Mouse (Mus musculus) liver, postnatal 0 days (tissue): ENCODE measurements around the gene Mafb.

ENCODE experiments used
- CTCF ChIP-seq: sonication (generic); IDR thresholded peaks from 2 replicates; pipeline ENCODE4 v1.5.1; 2016; ENCODE audit warnings: antibody characterized with exemption, low read depth
- EP300 ChIP-seq: IDR thresholded peaks from 2 replicates; pipeline ENCODE4 v1.6.1; 2016; ENCODE audit warnings: antibody characterized with exemption, low read depth, mild to moderate bottlenecking

GRCm38 (mm10) chr2:160353581-160353980, 13.3 kb downstream of the Mafb start:
- TF ChIP-seq CTCF (no peak), EP300 (no peak)
